Mouse (Mus musculus): Measurements from ENCODE around the gene Helq. TPM values are rescaled to one million over a fixed set of nuclear protein-coding genes. Genes with fewer than 3 reads are reported as not detected.

The Helq gene
- polyA plus RNA-seq, 1 experiment from 2014 or later: 21.1 TPM

GRCm38 (mm10) chr5:100771575-100771974, 26.8 kb downstream of the Helq start:
- Histone ChIP-seq H3K4me3 (no peak overlapping the region), H3K9me3 (no peaks in the 10 kb centered on the region), H3K4me1 (replicated peaks) (no peaks in the 10 kb centered on the region), H3K36me3 (peaks cover 90% of the 10 kb centered on the region), H3K27ac (no peak overlapping the region), H3K9ac (no peak overlapping the region), H3K27me3 (no peaks in the 10 kb centered on the region), H3K4me2 (no peak overlapping the region)
- 97% methylated on average over 4 of the region's 4 CpGs for WGBS
- no peak for ATAC-seq (ENCODE audit: low FRiP score)

GRCm38 (mm10) chr5:100766026-100766425, 32.4 kb downstream of the Helq start:
- ATAC-seq (ENCODE audit: low FRiP score): no peak
- no peaks in the 10 kb centered on the region for H3K27me3 ChIP-seq
- 94% methylated on average over 7 of the region's 7 CpGs for WGBS
- no peak overlapping the region for H3K4me3 ChIP-seq
- H3K4me1 ChIP-seq (replicated peaks): no peaks in the 10 kb centered on the region
- no peak overlapping the region for H3K4me2 ChIP-seq
- H3K36me3 ChIP-seq: peaks cover 93% of the 10 kb centered on the region
- H3K9me3 ChIP-seq: no peaks in the 10 kb centered on the region
- no peak overlapping the region for H3K9ac ChIP-seq
- H3K27ac ChIP-seq: no peak overlapping the region

- no peak for ATAC-seq (ENCODE audit: low FRiP score)
These were observed 36.7 kb downstream of the Helq start for GRCm38 (mm10) chr5:100761736-100762135.

GRCm38 (mm10) chr5:100760049-100760663, 38.2 kb downstream of the Helq start:
- H3K36me3 ChIP-seq: peaks cover 43% of the 10 kb centered on the region
- 83% methylated on average over 10 of the region's 10 CpGs for WGBS
- H3K4me1 ChIP-seq (replicated peaks): no peaks in the 10 kb centered on the region
- H3K9ac ChIP-seq: no peak overlapping the region
- no peak overlapping the region for H3K4me2 ChIP-seq
- H3K27ac ChIP-seq: no peak overlapping the region
- H3K27me3 ChIP-seq: no peaks in the 10 kb centered on the region
- no peaks in the 10 kb centered on the region for H3K9me3 ChIP-seq
- no peak overlapping the region for H3K4me3 ChIP-seq
- no peak for ATAC-seq (ENCODE audit: low FRiP score)

More at GRCm38 (mm10) chr5:100761736-100762135, 36.7 kb downstream of the Helq start:
- Histone ChIP-seq H3K27me3 (no peaks in the 10 kb centered on the region), H3K27ac (no peak overlapping the region), H3K4me1 (replicated peaks) (no peaks in the 10 kb centered on the region), H3K4me3 (no peak overlapping the region), H3K9me3 (no peaks in the 10 kb centered on the region), H3K36me3 (peaks cover 59% of the 10 kb centered on the region), H3K9ac (no peak overlapping the region), H3K4me2 (no peak overlapping the region)
- 98% methylated on average over 7 of the region's 7 CpGs for WGBS

GRCm38 (mm10) chr5:100758121-100758520, 40.3 kb downstream of the Helq start:
- Histone ChIP-seq H3K27ac (no peak overlapping the region), H3K9me3 (no peaks in the 10 kb centered on the region), H3K4me1 (replicated peaks) (peaks cover 5% of the 10 kb centered on the region), H3K4me3 (no peak overlapping the region), H3K4me2 (no peak overlapping the region), H3K36me3 (peaks cover 23% of the 10 kb centered on the region), H3K27me3 (no peaks in the 10 kb centered on the region), H3K9ac (no peak overlapping the region)
- WGBS: 96% methylated on average over 5 of the region's 5 CpGs
- ATAC-seq (ENCODE audit: low FRiP score): no peak

GRCm38 (mm10) chr5:100753407-100753806, 45.0 kb downstream of the Helq start:
- 34% methylated on average over 7 of the region's 7 CpGs for WGBS
- no peak for ATAC-seq (ENCODE audit: low FRiP score)
- H3K36me3 ChIP-seq: no peaks in the 10 kb centered on the region

GRCm38 (mm10) chr5:100751655-100752054, 46.7 kb downstream of the Helq start:
- H3K27me3 ChIP-seq: no peaks in the 10 kb centered on the region
- peak; percentile 36; the same call in 1 of the 2 replicates for ATAC-seq (ENCODE audit: low FRiP score)
- 51% methylated on average over 4 of the region's 4 CpGs for WGBS
- peaks cover 15% of the 10 kb centered on the region for H3K4me1 ChIP-seq (replicated peaks)
- H3K27ac ChIP-seq: no peak overlapping the region
- no peak overlapping the region for H3K9ac ChIP-seq
- H3K9me3 ChIP-seq: no peaks in the 10 kb centered on the region
- H3K36me3 ChIP-seq: no peaks in the 10 kb centered on the region
- no peak overlapping the region for H3K4me3 ChIP-seq
- no peak overlapping the region for H3K4me2 ChIP-seq

More at GRCm38 (mm10) chr5:100753407-100753806, 45.0 kb downstream of the Helq start:
- H3K4me2 ChIP-seq: no peak overlapping the region
- H3K27ac ChIP-seq: no peak overlapping the region
- no peak overlapping the region for H3K9ac ChIP-seq
- peaks cover 15% of the 10 kb centered on the region for H3K4me1 ChIP-seq (replicated peaks)
- no peaks in the 10 kb centered on the region for H3K27me3 ChIP-seq
- no peak overlapping the region for H3K4me3 ChIP-seq
- H3K9me3 ChIP-seq: no peaks in the 10 kb centered on the region

- Histone ChIP-seq H3K4me3 (no peak overlapping the region), H3K9me3 (no peaks in the 10 kb centered on the region), H3K27ac (no peak overlapping the region), H3K36me3 (no peaks in the 10 kb centered on the region), H3K9ac (no peak overlapping the region), H3K4me1 (replicated peaks) (peaks cover 15% of the 10 kb centered on the region), H3K27me3 (no peaks in the 10 kb centered on the region), H3K4me2 (no peak overlapping the region)
- 86% methylated on average over 10 of the region's 10 CpGs for WGBS
- no peak for ATAC-seq (ENCODE audit: low FRiP score)
These were observed 47.7 kb downstream of the Helq start for GRCm38 (mm10) chr5:100750617-100751255.

GRCm38 (mm10) chr5:100738802-100739201, 59.6 kb downstream of the Helq start:
- H3K4me1 ChIP-seq (replicated peaks): no peaks in the 10 kb centered on the region
- no peak overlapping the region for H3K4me3 ChIP-seq
- H3K27ac ChIP-seq: no peak overlapping the region
- 92% methylated on average over 8 of the region's 8 CpGs for WGBS
- H3K9me3 ChIP-seq: peaks cover 10% of the 10 kb centered on the region
- H3K36me3 ChIP-seq: no peaks in the 10 kb centered on the region
- H3K4me2 ChIP-seq: no peak overlapping the region
- ATAC-seq (ENCODE audit: low FRiP score): no peak
- no peak overlapping the region for H3K9ac ChIP-seq
- H3K27me3 ChIP-seq: no peaks in the 10 kb centered on the region

GRCm38 (mm10) chr5:100736919-100737318, 61.5 kb downstream of the Helq start:
- no peak for ATAC-seq (ENCODE audit: low FRiP score)
- no peaks in the 10 kb centered on the region for H3K36me3 ChIP-seq
- H3K27me3 ChIP-seq: no peaks in the 10 kb centered on the region
- H3K4me1 ChIP-seq (replicated peaks): no peaks in the 10 kb centered on the region
- no peak overlapping the region for H3K4me2 ChIP-seq
- WGBS: 90% methylated on average over 8 of the region's 8 CpGs
- H3K9me3 ChIP-seq: peaks cover 10% of the 10 kb centered on the region
- H3K9ac ChIP-seq: no peak overlapping the region
- no peak overlapping the region for H3K4me3 ChIP-seq
- H3K27ac ChIP-seq: no peak overlapping the region

- Histone ChIP-seq H3K27me3 (no peaks in the 10 kb centered on the region), H3K9ac (no peak overlapping the region), H3K4me2 (no peak overlapping the region), H3K9me3 (0 out of 2 replicates have a peak, but pooled peaks cover 2% of the 10 kb centered on the region), H3K36me3 (no peaks in the 10 kb centered on the region), H3K4me1 (replicated peaks) (no peaks in the 10 kb centered on the region), H3K4me3 (no peak overlapping the region), H3K27ac (no peak overlapping the region)
- ATAC-seq (ENCODE audit: low FRiP score): no peak
- WGBS: 90% methylated on average over 4 of the region's 4 CpGs
These were observed 63.9 kb downstream of the Helq start for GRCm38 (mm10) chr5:100734535-100734934.

GRCm38 (mm10) chr5:100728757-100729156, 69.6 kb downstream of the Helq start:
- 93% methylated on average over 13 of the region's 13 CpGs for WGBS
- ATAC-seq (ENCODE audit: low FRiP score): no peak
- H3K9ac ChIP-seq: no peak overlapping the region

GRCm38 (mm10) chr5:100726001-100726400, 72.4 kb downstream of the Helq start:
- Histone ChIP-seq H3K9me3 (no peaks in the 10 kb centered on the region), H3K4me1 (replicated peaks) (no peaks in the 10 kb centered on the region), H3K36me3 (no peaks in the 10 kb centered on the region), H3K9ac (no peak overlapping the region), H3K27me3 (peaks cover 11% of the 10 kb centered on the region; the same call in 1 of the 2 replicates), H3K4me3 (no peak overlapping the region), H3K27ac (no peak overlapping the region), H3K4me2 (no peak overlapping the region)
- 80% methylated on average over 4 of the region's 4 CpGs for whole genome bisulfite sequencing
- ATAC-seq (ENCODE audit: low FRiP score): no peak

More at GRCm38 (mm10) chr5:100728757-100729156, 69.6 kb downstream of the Helq start:
- Histone ChIP-seq H3K4me3 (no peak overlapping the region), H3K27ac (no peak overlapping the region), H3K4me1 (replicated peaks) (no peaks in the 10 kb centered on the region), H3K36me3 (no peaks in the 10 kb centered on the region), H3K9me3 (no peaks in the 10 kb centered on the region), H3K4me2 (no peak overlapping the region), H3K27me3 (no peaks in the 10 kb centered on the region)

All from hindbrain, embryonic 13.5 days (tissue).